Mouse (Mus musculus): ENCODE measurements around the gene Hpse2. TPM values are rescaled to one million over a fixed set of nuclear protein-coding genes. Genes with fewer than 3 reads are reported as not detected.

Hpse2 gene
- polyA plus RNA-seq, 1 experiment: not detected

GRCm38 (mm10) chr19:42779531-42780155, 608.5 kb downstream of the Hpse2 start, which contains the start of gene Hps1:
Hps1 (minus strand) TSS chr19:42779978.
- TF ChIP-seq CTCF (IDR thresholded peaks at IDR 0.05; ENCODE audit: extremely low read depth, insufficient read depth, insufficient read length, insufficient replicate concordance): no peak
- TF ChIP-seq POLR2A (IDR thresholded peaks at IDR 0.05; ENCODE audit: low read depth, low read length): no peak; the same call in 1 of the 2 replicates
- Histone ChIP-seq H3K4me3 (ENCODE audit: extremely low read depth, insufficient read depth, insufficient read length) (peak within 1 kb of the TSS; percentile 82), H3K27ac (ENCODE audit: insufficient read depth, low read length) (peak within 1 kb of the TSS; percentile 86), H3K4me1 (ENCODE audit: control insufficient read depth, insufficient read depth, insufficient read length) (peaks cover 2% of the 10 kb centered on the region), H3K36me3 (ENCODE audit: control insufficient read depth, insufficient read depth, low read length) (peaks cover 3% of the 10 kb centered on the region; the same call in 1 of the 2 replicates), H3K27me3 (ENCODE audit: control insufficient read depth, insufficient read depth, low read length) (no peaks in the 10 kb centered on the region)
- under 1% methylated on average over 42 of the region's 43 CpGs for WGBS
- peak; percentile 76 to 86 for DNase-seq (ENCODE audit: low read depth in 1 of 2, low spot score in 2 of 2)

- WGBS: 83% methylated on average over 5 of the region's 5 CpGs
- DNase-seq (ENCODE audit: low read depth in 1 of 2, low spot score in 2 of 2): peak in 1 of 2 experiments; percentile 32
- H3K36me3 ChIP-seq (ENCODE audit: control insufficient read depth, insufficient read depth, low read length): peaks cover 3% of the 10 kb centered on the region; the same call in 1 of the 2 replicates
- no peaks in the 10 kb centered on the region for H3K27me3 ChIP-seq (ENCODE audit: control insufficient read depth, insufficient read depth, low read length)
- peak; percentile 44; the same call in 1 of the 2 replicates for TF ChIP-seq CTCF (IDR thresholded peaks at IDR 0.05; ENCODE audit: extremely low read depth, insufficient read depth, insufficient read length, insufficient replicate concordance)
- no peak for TF ChIP-seq POLR2A (IDR thresholded peaks at IDR 0.05; ENCODE audit: low read depth, low read length)
- no peak overlapping the region for H3K27ac ChIP-seq (ENCODE audit: insufficient read depth, low read length)
- H3K4me3 ChIP-seq (ENCODE audit: extremely low read depth, insufficient read depth, insufficient read length): no peak overlapping the region
- peaks cover 2% of the 10 kb centered on the region for H3K4me1 ChIP-seq (ENCODE audit: control insufficient read depth, insufficient read depth, insufficient read length)
These were observed 610.4 kb downstream of the Hpse2 start for GRCm38 (mm10) chr19:42777801-42778200.

- WGBS: 97% methylated on average over 1 of the region's 1 CpGs
These were observed 611.3 kb downstream of the Hpse2 start for GRCm38 (mm10) chr19:42776813-42777212.

GRCm38 (mm10) chr19:42770141-42770872, 617.8 kb downstream of the Hpse2 start:
- 80% methylated on average over 23 of the region's 23 CpGs for WGBS
- H3K27me3 ChIP-seq (ENCODE audit: control insufficient read depth, insufficient read depth, low read length): no peaks in the 10 kb centered on the region

More at GRCm38 (mm10) chr19:42776813-42777212, 611.3 kb downstream of the Hpse2 start:
- Histone ChIP-seq H3K4me3 (ENCODE audit: extremely low read depth, insufficient read depth, insufficient read length) (no peak overlapping the region), H3K27me3 (ENCODE audit: control insufficient read depth, insufficient read depth, low read length) (no peaks in the 10 kb centered on the region), H3K27ac (ENCODE audit: insufficient read depth, low read length) (no peak overlapping the region), H3K36me3 (ENCODE audit: control insufficient read depth, insufficient read depth, low read length) (peaks cover 3% of the 10 kb centered on the region; the same call in 1 of the 2 replicates), H3K4me1 (ENCODE audit: control insufficient read depth, insufficient read depth, insufficient read length) (peaks cover 2% of the 10 kb centered on the region)
- TF ChIP-seq POLR2A (IDR thresholded peaks at IDR 0.05; ENCODE audit: low read depth, low read length): no peak
- TF ChIP-seq CTCF (IDR thresholded peaks at IDR 0.05; ENCODE audit: extremely low read depth, insufficient read depth, insufficient read length, insufficient replicate concordance): no peak
- DNase-seq (ENCODE audit: low read depth in 1 of 2, low spot score in 2 of 2): no peak

GRCm38 (mm10) chr19:42769648-42770047, 618.5 kb downstream of the Hpse2 start:
- Histone ChIP-seq H3K4me3 (ENCODE audit: extremely low read depth, insufficient read depth, insufficient read length) (no peak overlapping the region), H3K36me3 (ENCODE audit: control insufficient read depth, insufficient read depth, low read length) (peaks cover 26% of the 10 kb centered on the region), H3K27ac (ENCODE audit: insufficient read depth, low read length) (no peak overlapping the region), H3K27me3 (ENCODE audit: control insufficient read depth, insufficient read depth, low read length) (no peaks in the 10 kb centered on the region), H3K4me1 (ENCODE audit: control insufficient read depth, insufficient read depth, insufficient read length) (no peaks in the 10 kb centered on the region)
- 94% methylated on average over 10 of the region's 10 CpGs for WGBS
- TF ChIP-seq CTCF (IDR thresholded peaks at IDR 0.05; ENCODE audit: extremely low read depth, insufficient read depth, insufficient read length, insufficient replicate concordance) (no peak), POLR2A (IDR thresholded peaks at IDR 0.05; ENCODE audit: low read depth, low read length) (no peak)
- DNase-seq (ENCODE audit: low read depth in 1 of 2, low spot score in 2 of 2): no peak

More at GRCm38 (mm10) chr19:42770141-42770872, 617.8 kb downstream of the Hpse2 start:
- Histone ChIP-seq H3K4me3 (ENCODE audit: extremely low read depth, insufficient read depth, insufficient read length) (no peak overlapping the region), H3K36me3 (ENCODE audit: control insufficient read depth, insufficient read depth, low read length) (peaks cover 22% of the 10 kb centered on the region), H3K27ac (ENCODE audit: insufficient read depth, low read length) (no peak overlapping the region), H3K4me1 (ENCODE audit: control insufficient read depth, insufficient read depth, insufficient read length) (no peaks in the 10 kb centered on the region)
- TF ChIP-seq CTCF (IDR thresholded peaks at IDR 0.05; ENCODE audit: extremely low read depth, insufficient read depth, insufficient read length, insufficient replicate concordance) (no peak), POLR2A (IDR thresholded peaks at IDR 0.05; ENCODE audit: low read depth, low read length) (no peak)
- DNase-seq (ENCODE audit: low read depth in 1 of 2, low spot score in 2 of 2): no peak

- Histone ChIP-seq H3K36me3 (ENCODE audit: control insufficient read depth, insufficient read depth, low read length) (peaks cover 29% of the 10 kb centered on the region), H3K4me1 (ENCODE audit: control insufficient read depth, insufficient read depth, insufficient read length) (no peaks in the 10 kb centered on the region), H3K4me3 (ENCODE audit: extremely low read depth, insufficient read depth, insufficient read length) (no peak overlapping the region), H3K27me3 (ENCODE audit: control insufficient read depth, insufficient read depth, low read length) (no peaks in the 10 kb centered on the region), H3K27ac (ENCODE audit: insufficient read depth, low read length) (no peak overlapping the region)
- TF ChIP-seq POLR2A (IDR thresholded peaks at IDR 0.05; ENCODE audit: low read depth, low read length) (no peak), CTCF (IDR thresholded peaks at IDR 0.05; ENCODE audit: extremely low read depth, insufficient read depth, insufficient read length, insufficient replicate concordance) (no peak)
- DNase-seq (ENCODE audit: low read depth in 1 of 2, low spot score in 2 of 2): no peak
- 91% methylated on average over 8 of the region's 8 CpGs for WGBS
These were observed 620.8 kb downstream of the Hpse2 start for GRCm38 (mm10) chr19:42767361-42767760.
